Mouse (Mus musculus): ENCODE measurements at regions not wholly inside any gene's neighbourhood (a gene's known extent, or its start where the extent isn't known, plus 50 kb on each side); places are given as distances from the start of the nearest gene placed in this dataset.

- no peak overlapping the region for H3K27ac ChIP-seq (ENCODE audit: insufficient read depth, low read depth, low read length)
- no peaks in the 10 kb centered on the region for H3K27me3 ChIP-seq (ENCODE audit: control insufficient read depth, insufficient read depth, low read length)
- no peaks in the 10 kb centered on the region for H3K36me3 ChIP-seq (ENCODE audit: control insufficient read depth, insufficient read depth, low read length)
- no peak overlapping the region for H3K4me3 ChIP-seq (ENCODE audit: low read depth, low read length)
- H3K4me1 ChIP-seq (ENCODE audit: control insufficient read depth, insufficient read depth, insufficient read length, low read length) = peaks cover 45% of the 10 kb centered on the region
- WGBS = 16% methylated on average over 8 of the region's 8 CpGs
- no peak for TF ChIP-seq POLR2A (IDR thresholded peaks at IDR 0.05; ENCODE audit: low read depth, low read length)
- peak; percentile 84 for TF ChIP-seq CTCF (IDR thresholded peaks at IDR 0.05; ENCODE audit: extremely low read depth, insufficient read length, insufficient replicate concordance, low read depth, low read length)
These were observed 74.0 kb downstream of the Zfp36l2 start for GRCm38 (mm10) chr17:84113608-84114278.

- no peak for TF ChIP-seq POLR2A (IDR thresholded peaks at IDR 0.05; ENCODE audit: low read depth, low read length)
- TF ChIP-seq CTCF (IDR thresholded peaks at IDR 0.05; ENCODE audit: extremely low read depth, insufficient read length, insufficient replicate concordance, low read depth, low read length) = no peak
- H3K4me3 ChIP-seq (ENCODE audit: low read depth, low read length) = no peak overlapping the region
- H3K27ac ChIP-seq (ENCODE audit: insufficient read depth, low read depth, low read length) = peak overlapping the region; percentile 59
- no peaks in the 10 kb centered on the region for H3K36me3 ChIP-seq (ENCODE audit: control insufficient read depth, insufficient read depth, low read length)
- no peaks in the 10 kb centered on the region for H3K27me3 ChIP-seq (ENCODE audit: control insufficient read depth, insufficient read depth, low read length)
- H3K4me1 ChIP-seq (ENCODE audit: control insufficient read depth, insufficient read depth, insufficient read length, low read length) = peaks cover 39% of the 10 kb centered on the region
- WGBS = 38% methylated on average over 6 of the region's 6 CpGs
These were observed 75.2 kb downstream of the Zfp36l2 start for GRCm38 (mm10) chr17:84112411-84113031.

GRCm38 (mm10) chr17:84111787-84112370 lies 75.9 kb downstream of the Zfp36l2 start:
- H3K27me3 ChIP-seq (ENCODE audit: control insufficient read depth, insufficient read depth, low read length) = no peaks in the 10 kb centered on the region
- H3K4me3 ChIP-seq (ENCODE audit: low read depth, low read length) = no peak overlapping the region
- H3K36me3 ChIP-seq (ENCODE audit: control insufficient read depth, insufficient read depth, low read length) = no peaks in the 10 kb centered on the region
- TF ChIP-seq CTCF (IDR thresholded peaks at IDR 0.05; ENCODE audit: extremely low read depth, insufficient read length, insufficient replicate concordance, low read depth, low read length) (no peak), POLR2A (IDR thresholded peaks at IDR 0.05; ENCODE audit: low read depth, low read length) (no peak)
- 71% methylated on average over 10 of the region's 10 CpGs for WGBS
- H3K4me1 ChIP-seq (ENCODE audit: control insufficient read depth, insufficient read depth, insufficient read length, low read length) = peaks cover 40% of the 10 kb centered on the region
- peak overlapping the region; percentile 59 for H3K27ac ChIP-seq (ENCODE audit: insufficient read depth, low read depth, low read length)

GRCm38 (mm10) chr17:84110945-84111344 lies 76.8 kb downstream of the Zfp36l2 start:
- TF ChIP-seq CTCF (IDR thresholded peaks at IDR 0.05; ENCODE audit: extremely low read depth, insufficient read length, insufficient replicate concordance, low read depth, low read length) (no peak), POLR2A (IDR thresholded peaks at IDR 0.05; ENCODE audit: low read depth, low read length) (no peak)
- H3K4me1 ChIP-seq (ENCODE audit: control insufficient read depth, insufficient read depth, insufficient read length, low read length) = peaks cover 35% of the 10 kb centered on the region
- no peaks in the 10 kb centered on the region for H3K36me3 ChIP-seq (ENCODE audit: control insufficient read depth, insufficient read depth, low read length)
- no peak overlapping the region for H3K4me3 ChIP-seq (ENCODE audit: low read depth, low read length)
- WGBS = 46% methylated on average over 9 of the region's 9 CpGs
- H3K27ac ChIP-seq (ENCODE audit: insufficient read depth, low read depth, low read length) = peak overlapping the region; percentile 14; the same call in 1 of the 2 replicates
- H3K27me3 ChIP-seq (ENCODE audit: control insufficient read depth, insufficient read depth, low read length) = no peaks in the 10 kb centered on the region

- Histone ChIP-seq H3K27ac (ENCODE audit: insufficient read depth, low read depth, low read length) (no peak overlapping the region), H3K36me3 (ENCODE audit: control insufficient read depth, insufficient read depth, low read length) (no peaks in the 10 kb centered on the region), H3K27me3 (ENCODE audit: control insufficient read depth, insufficient read depth, low read length) (no peaks in the 10 kb centered on the region), H3K4me1 (ENCODE audit: control insufficient read depth, insufficient read depth, insufficient read length, low read length) (peaks cover 32% of the 10 kb centered on the region), H3K4me3 (ENCODE audit: low read depth, low read length) (no peak overlapping the region)
- 76% methylated on average over 9 of the region's 9 CpGs for WGBS
- TF ChIP-seq POLR2A (IDR thresholded peaks at IDR 0.05; ENCODE audit: low read depth, low read length) (no peak), CTCF (IDR thresholded peaks at IDR 0.05; ENCODE audit: extremely low read depth, insufficient read length, insufficient replicate concordance, low read depth, low read length) (no peak)
These were observed 77.6 kb downstream of the Zfp36l2 start for GRCm38 (mm10) chr17:84110000-84110695.

- Histone ChIP-seq H3K4me3 (ENCODE audit: low read depth, low read length) (no peak overlapping the region), H3K4me1 (ENCODE audit: control insufficient read depth, insufficient read depth, insufficient read length, low read length) (peaks cover 26% of the 10 kb centered on the region; the same call in 1 of the 2 replicates), H3K36me3 (ENCODE audit: control insufficient read depth, insufficient read depth, low read length) (no peaks in the 10 kb centered on the region), H3K27me3 (ENCODE audit: control insufficient read depth, insufficient read depth, low read length) (no peaks in the 10 kb centered on the region), H3K27ac (ENCODE audit: insufficient read depth, low read depth, low read length) (no peak overlapping the region)
- TF ChIP-seq POLR2A (IDR thresholded peaks at IDR 0.05; ENCODE audit: low read depth, low read length) (no peak), CTCF (IDR thresholded peaks at IDR 0.05; ENCODE audit: extremely low read depth, insufficient read length, insufficient replicate concordance, low read depth, low read length) (no peak)
- WGBS = 90% methylated on average over 8 of the region's 8 CpGs
These were observed 79.6 kb downstream of the Zfp36l2 start for GRCm38 (mm10) chr17:84107946-84108686.

Data from small intestine, adult 2 months (tissue).